Mouse (Mus musculus): Measurements from ENCODE around the gene Zfp59. TPM values are rescaled to one million over a fixed set of nuclear protein-coding genes. Genes with fewer than 3 reads are reported as not detected.
"Not testable (repeated sequence)": the region's sequence is repeated elsewhere in the genome, so short reads cannot be mapped to it uniquely, and the experiment has no call there.

The Zfp59 gene
- total RNA-seq, 4 experiments from 2014 or later = 3.8 to 4.9 (median 4.3) TPM

- not testable (repeated sequence) for DNase-seq (ENCODE audit: low spot score in 2 of 2)
Measured at GRCm38 (mm10) chr7:27862578-27862977, 24.2 kb downstream of the Zfp59 start.

DNA sequence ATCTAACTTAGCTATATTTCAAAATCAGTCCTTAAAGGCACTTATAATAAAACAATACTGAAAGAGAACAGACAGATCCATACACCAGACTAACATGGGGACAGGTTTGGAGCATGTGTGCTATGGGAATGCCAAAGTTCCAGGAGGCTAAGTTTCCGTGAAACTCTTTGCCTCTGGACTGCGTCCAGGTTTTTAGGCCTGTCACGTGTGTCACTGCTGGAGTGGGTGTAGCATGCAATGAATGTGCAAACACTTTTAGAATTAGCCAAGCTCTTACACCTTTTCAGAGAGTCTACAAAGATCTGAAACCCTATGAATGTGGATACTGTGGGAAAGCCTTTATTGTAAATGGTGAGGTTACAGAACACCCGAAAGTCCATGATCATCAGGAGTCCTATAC lies 43.3 kb downstream of the Zfp59 start:
- no peak for DNase-seq (ENCODE audit: low spot score in 2 of 2)

DNA sequence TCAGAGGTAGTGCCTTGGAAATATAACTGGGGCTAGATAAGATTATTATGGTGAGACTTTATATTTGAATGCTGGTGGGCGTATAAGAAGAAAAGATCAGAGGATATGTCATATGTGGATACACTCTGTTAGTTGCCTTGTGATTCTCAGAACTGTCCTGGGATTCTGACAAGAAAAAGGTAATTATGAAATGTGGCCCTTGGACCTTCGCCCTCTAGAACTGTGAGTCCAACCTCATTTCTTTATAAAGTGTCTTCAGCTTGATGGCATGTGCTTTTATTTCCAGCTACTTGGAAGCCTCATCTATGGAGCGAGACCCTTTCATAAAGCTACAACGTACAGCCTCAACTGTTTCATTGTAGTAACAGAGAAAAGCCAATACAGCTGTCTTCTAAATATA lies 62.2 kb downstream of the Zfp59 start:
- no peak for DNase-seq (ENCODE audit: low spot score in 2 of 2)

GRCm38 (mm10) chr7:27905061-27905848 lies 66.8 kb downstream of the Zfp59 start:
- DNase-seq (ENCODE audit: low spot score in 2 of 2) = no peak

Other genes with a start within 250 kb of the Zfp59 start
- 100 to 1,000 TPM in 2 of 4 experiments, 10 to 100 TPM in 2; 72.2 to 109 (median 97.5) TPM for gene Akt2, start 247.1 kb upstream of the Zfp59 start, total RNA-seq (2022)
- 10 to 100 TPM; 37.0 to 42.0 (median 41.1) TPM for gene Ttc9b, start 184.7 kb upstream of the Zfp59 start, total RNA-seq (2022)
- gene Map3k10, start 164.0 kb upstream of the Zfp59 start, total RNA-seq (2022) = 100 to 1,000 TPM; 140 to 155 (median 146) TPM
- gene Zfp607b, start 149.3 kb upstream of the Zfp59 start, total RNA-seq (2022) = 10 to 100 TPM in 2 of 4 experiments, 1 to 10 TPM in 2; 9.6 to 13.5 (median 10.5) TPM
- gene Zfp60, start 107.2 kb upstream of the Zfp59 start, total RNA-seq (2022) = 10 to 100 TPM; 37.9 to 43.5 (median 41.4) TPM
- 10 to 100 TPM in 1 of 4 experiments, 1 to 10 TPM in 3; 8.6 to 10.6 (median 9.3) TPM for gene Zfp626, start 31.4 kb upstream of the Zfp59 start, total RNA-seq (2022)
- gene Zfp607a, start 18.9 kb downstream of the Zfp59 start, total RNA-seq (2022) = 1 to 10 TPM; 2.6 to 3.2 (median 2.9) TPM
- 10 to 100 TPM; 17.8 to 20.6 (median 18.9) TPM for gene Zfp974, start 90.9 kb downstream of the Zfp59 start, total RNA-seq (2022)
- 10 to 100 TPM; 20.2 to 23.6 (median 21.4) TPM for gene Zfp780b, start 140.6 kb downstream of the Zfp59 start, total RNA-seq (2022)
- 1 to 10 TPM; 5.4 to 8.6 (median 6.5) TPM for gene Zfp850, start 175.5 kb downstream of the Zfp59 start, total RNA-seq (2022)
- 100 to 1,000 TPM; 130 to 135 (median 134) TPM for gene Psmc4, start 211.5 kb downstream of the Zfp59 start, total RNA-seq (2022)
- 1 to 10 TPM; 1.3 to 1.8 (median 1.7) TPM for gene Fcgbp, start 232.6 kb downstream of the Zfp59 start, total RNA-seq (2022)